Mouse (Mus musculus) cortical plate, adult 2 months (tissue): ENCODE measurements around the gene Rad51b.

ENCODE experiments used
- CTCF ChIP-seq: fragments of 200-500 bp; IDR thresholded peaks from 2 replicates; pipeline ENCODE4 v1.5.1; 2011; ENCODE audit warnings: mild to moderate bottlenecking, control low read depth, low read length; ENCODE audit not compliant: insufficient read depth; ENCODE audit errors: extremely low read depth
- POLR2A ChIP-seq: fragments of 200-500 bp; IDR thresholded peaks from 2 replicates; pipeline ENCODE4 v1.6.1; 2011; ENCODE audit warnings: mild to moderate bottlenecking, low read length, control low read depth; ENCODE audit not compliant: insufficient read depth; ENCODE audit errors: extremely low read depth

- TF ChIP-seq CTCF (no peak), POLR2A (no peak)
Observed at GRCm38 (mm10) chr12:79686594-79687325, 389.7 kb downstream of the Rad51b start.
